Mouse (Mus musculus) thymus, adult 2 months (tissue): Measurements from ENCODE around the gene Cdr2. TPM values are rescaled to one million over a fixed set of nuclear protein-coding genes. Genes with fewer than 3 reads are reported as not detected.
"Not testable (repeated sequence)": the region's sequence is repeated elsewhere in the genome, so short reads cannot be mapped to it uniquely, and the experiment has no call there.

Experiments used
- DNase-seq: peaks from one replicate; pipeline ENCODE4 v3.0.0; 2021
- H3K27ac ChIP-seq: fragments of 200-500 bp; 2 replicates; pipeline ENCODE4 v1.5.1; 2012; ENCODE audit warnings: low read length, control low read depth; ENCODE audit not compliant: control insufficient read depth, insufficient read depth
- H3K27me3 ChIP-seq: fragments of 200-500 bp; 2 replicates; pipeline ENCODE4 v1.6.1; 2012; ENCODE audit warnings: mild to moderate bottlenecking, low read length, moderate library complexity, mixed read lengths; ENCODE audit not compliant: control insufficient read depth, insufficient read depth
- H3K36me3 ChIP-seq: fragments of 200-500 bp; 2 replicates; pipeline ENCODE4 v1.6.1; 2012; ENCODE audit warnings: mild to moderate bottlenecking, low read length, moderate library complexity; ENCODE audit not compliant: control insufficient read depth, insufficient read depth
- H3K4me1 ChIP-seq: fragments of 200-500 bp; replicated peaks from 2 replicates; pipeline ENCODE4 v1.6.1; 2012; ENCODE audit warnings: low read length; ENCODE audit not compliant: control insufficient read depth, insufficient read depth
- H3K4me3 ChIP-seq: fragments of 200-500 bp; 2 replicates; pipeline ENCODE4 v1.5.1; 2012; ENCODE audit warnings: mild to moderate bottlenecking, low read length, control low read depth, moderate library complexity; ENCODE audit not compliant: control insufficient read depth, insufficient read depth
- CTCF ChIP-seq: fragments of 200-500 bp; IDR thresholded peaks from 2 replicates; pipeline ENCODE4 v1.5.1; 2012; ENCODE audit warnings: mild to moderate bottlenecking, control low read depth, low read length, moderate library complexity, borderline replicate concordance; ENCODE audit not compliant: control insufficient read depth, poor library complexity, insufficient read depth; ENCODE audit errors: extremely low read depth
- POLR2A ChIP-seq: fragments of 200-500 bp; IDR thresholded peaks from 2 replicates; pipeline ENCODE4 v1.6.1; 2012; ENCODE audit warnings: mild to moderate bottlenecking, low read length, control low read depth, moderate library complexity; ENCODE audit not compliant: control insufficient read depth, poor library complexity, insufficient read depth; ENCODE audit errors: extremely low read depth
- WGBS: fragments of 180-500 bp; shearing (Covaris S2); methylation state at CpG from one replicate; pipeline ENCODE4 v1.1.7; 2018; 5-methylcytosine and 5-hydroxymethylcytosine counted together
- polyA plus RNA-seq: library from polyadenylated mRNA; depleted of rRNA; stranded (reverse); fragments of >200 nt; gene quantifications from 2 replicates; pipeline ENCODE4 v1.2.3, GENCODE M21; 2012

Cdr2 gene
- polyA plus RNA-seq, 1 experiment = 6.0 TPM

DNA sequence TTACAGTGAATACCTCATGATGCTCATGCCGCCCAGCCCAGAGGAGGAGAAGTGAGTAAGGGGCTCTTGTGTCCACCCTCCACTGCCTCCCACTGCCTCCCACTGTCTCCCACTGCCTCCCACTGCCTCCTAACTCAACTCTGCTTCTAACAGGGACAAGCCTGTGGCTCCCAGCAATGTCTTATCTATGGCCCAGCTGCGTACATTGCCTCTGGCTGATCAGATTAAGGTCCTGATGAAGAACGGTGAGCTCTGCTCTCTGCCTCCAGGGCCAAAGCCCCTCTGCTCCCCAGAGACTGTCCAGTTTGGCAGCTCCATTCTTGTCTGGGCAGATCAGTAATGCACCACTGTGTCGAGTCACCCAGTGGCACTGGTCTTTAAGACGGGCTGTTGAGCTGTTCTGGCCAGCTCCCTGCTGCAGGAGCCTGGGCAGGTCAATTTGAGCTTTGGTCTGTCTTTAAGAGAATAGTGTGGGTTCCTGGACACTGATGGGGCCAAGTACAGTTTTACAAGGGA is 48.4 kb downstream of the Cdr2 start:
- 94% methylated on average over 5 of the region's 5 CpGs for WGBS
- Histone ChIP-seq H3K36me3 (peaks cover 13% of the 10 kb centered on the region), H3K4me1 (no peaks in the 10 kb centered on the region), H3K27ac (no peak overlapping the region), H3K27me3 (no peaks in the 10 kb centered on the region), H3K4me3 (no peak overlapping the region)
- no peak for DNase-seq
- no peak for TF ChIP-seq POLR2A
- TF ChIP-seq CTCF = no peak

DNA sequence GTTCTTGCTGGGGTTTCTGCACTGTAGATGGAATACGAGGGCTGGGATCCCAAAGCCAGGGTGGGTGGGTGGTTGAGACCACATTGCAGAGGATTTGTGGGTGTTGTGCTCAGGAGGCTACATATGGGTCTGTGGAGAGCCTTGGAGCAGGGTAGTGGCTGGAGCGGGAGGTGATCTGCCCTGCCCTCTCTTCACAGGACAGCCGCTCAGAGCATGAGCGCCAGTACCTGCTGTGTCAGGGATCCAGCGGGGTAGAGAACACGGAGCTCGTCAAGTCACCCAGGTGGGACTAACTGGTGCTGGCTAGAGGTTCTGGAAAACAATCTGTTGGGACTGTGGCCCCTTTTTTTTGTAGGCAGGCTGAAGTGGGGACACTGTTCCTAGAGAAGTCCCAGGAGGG is 49.0 kb downstream of the Cdr2 start:
- Histone ChIP-seq H3K4me1 (no peaks in the 10 kb centered on the region), H3K27ac (no peak overlapping the region), H3K27me3 (no peaks in the 10 kb centered on the region), H3K4me3 (no peak overlapping the region), H3K36me3 (peaks cover 13% of the 10 kb centered on the region)
- WGBS = 97% methylated on average over 7 of the region's 7 CpGs
- TF ChIP-seq POLR2A = no peak
- no peak for TF ChIP-seq CTCF
- DNase-seq = no peak

DNA sequence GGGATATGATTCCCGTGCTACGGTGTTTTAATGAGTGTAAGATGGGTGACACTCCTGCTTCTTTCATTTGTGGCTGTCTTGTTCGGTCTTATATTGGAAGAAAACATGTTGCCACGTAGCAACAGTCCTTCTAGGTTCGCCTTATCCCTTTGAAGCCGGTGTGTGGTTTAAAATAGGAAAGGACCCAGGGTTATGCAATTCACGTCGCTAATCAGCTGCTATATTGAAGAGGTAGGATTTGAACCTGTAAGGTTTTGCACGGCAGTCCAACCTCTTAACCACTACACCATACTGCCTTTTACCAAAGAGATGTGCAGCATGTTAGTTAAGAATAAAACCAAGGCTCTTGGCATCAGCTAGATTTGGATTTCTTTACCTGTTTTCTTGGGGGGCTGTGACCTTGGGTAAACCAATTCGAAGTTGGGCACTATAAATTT is 63.6 kb downstream of the Cdr2 start:
- no peaks in the 10 kb centered on the region for H3K27me3 ChIP-seq
- peak overlapping the region; percentile 88 for H3K4me3 ChIP-seq
- H3K27ac ChIP-seq = peak overlapping the region; percentile 27; the same call in 1 of the 2 replicates
- WGBS = 1% methylated on average over 10 of the region's 10 CpGs
- no peak for TF ChIP-seq CTCF
- no peak for TF ChIP-seq POLR2A
- H3K4me1 ChIP-seq = no peaks in the 10 kb centered on the region; the same call in 1 of the 2 replicates
- DNase-seq = peak; percentile 83
- H3K36me3 ChIP-seq = no peaks in the 10 kb centered on the region

DNA sequence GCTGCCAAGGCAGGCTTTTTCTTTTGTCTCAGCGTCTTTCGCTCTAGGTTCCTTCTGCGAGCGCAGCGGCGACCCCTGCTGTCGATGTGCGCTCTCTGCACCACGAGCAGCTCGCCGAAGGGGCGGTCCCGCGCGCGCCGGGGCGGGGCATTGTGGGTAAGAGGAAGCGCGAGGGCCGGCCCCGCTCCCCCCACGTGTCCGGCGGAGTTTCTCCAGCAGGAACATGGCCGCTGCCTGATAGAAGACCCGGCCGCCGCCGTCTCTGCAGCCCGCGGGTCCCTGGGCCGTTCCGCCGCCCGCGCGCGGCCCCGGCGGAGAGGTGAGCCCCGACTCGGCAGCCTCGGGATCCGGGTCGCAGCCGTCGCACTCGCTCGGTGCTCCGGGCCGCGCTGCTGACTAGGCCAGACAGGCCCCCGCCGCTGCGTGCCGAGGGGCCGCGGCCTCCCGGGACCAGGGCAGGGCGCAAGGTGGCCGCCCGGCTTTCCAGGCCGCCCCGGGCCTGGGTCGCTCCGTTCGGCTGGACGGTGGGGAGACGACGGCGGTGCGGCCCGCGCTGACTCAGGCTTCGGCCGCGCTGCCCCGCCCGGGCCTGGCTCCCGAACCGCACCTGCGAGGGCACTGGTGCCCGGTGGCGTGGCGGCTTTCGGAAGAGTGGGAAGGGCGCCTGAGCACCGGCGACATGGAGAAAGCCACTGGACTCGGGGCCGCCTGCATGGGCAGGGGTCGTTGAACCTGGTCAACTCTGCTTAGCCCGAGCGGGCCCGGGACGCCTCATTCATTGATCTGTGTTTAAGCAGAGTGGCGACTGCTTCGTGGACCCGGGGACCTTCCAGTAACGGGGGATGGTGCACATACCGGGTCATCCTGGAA is 64.3 kb downstream of the Cdr2 start, which contains the start of gene Polr3e:
Polr3e (plus strand) TSS at position 153 of the 870 bp plus-strand sequence.
- TF ChIP-seq POLR2A (no peak), CTCF (peak; percentile 96)
- H3K4me1 ChIP-seq = no peaks in the 10 kb centered on the region; the same call in 1 of the 2 replicates
- WGBS = under 1% methylated on average over 102 of the region's 102 CpGs
- DNase-seq = peak; percentile 99
- peak within 1 kb of the TSS; percentile 88 for H3K4me3 ChIP-seq
- H3K27me3 ChIP-seq = no peaks in the 10 kb centered on the region
- H3K27ac ChIP-seq = peak within 1 kb of the TSS; percentile 27; the same call in 1 of the 2 replicates
- H3K36me3 ChIP-seq = no peaks in the 10 kb centered on the region

DNA sequence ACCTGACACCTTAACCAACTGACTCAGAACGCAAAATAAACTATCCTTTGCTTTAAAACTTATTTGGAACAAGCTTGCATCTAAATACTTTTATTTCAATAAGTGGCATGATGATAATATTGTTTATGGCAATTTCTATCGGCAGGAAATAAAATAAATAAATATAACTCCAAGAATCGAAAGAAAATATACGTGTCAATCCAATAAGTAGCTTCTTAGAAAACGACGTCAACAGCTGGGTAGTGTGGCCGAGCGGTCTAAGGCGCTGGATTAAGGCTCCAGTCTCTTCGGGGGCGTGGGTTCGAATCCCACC is 64.9 kb downstream of the Cdr2 start:
- no peaks in the 10 kb centered on the region; the same call in 1 of the 2 replicates for H3K4me1 ChIP-seq
- no peaks in the 10 kb centered on the region for H3K27me3 ChIP-seq
- no peak for DNase-seq
- TF ChIP-seq POLR2A = no peak
- TF ChIP-seq CTCF = no peak
- 3% methylated on average over 12 of the region's 12 CpGs for WGBS
- H3K36me3 ChIP-seq = no peaks in the 10 kb centered on the region
- no peak overlapping the region; the same call in 1 of the 2 replicates for H3K4me3 ChIP-seq
- H3K27ac ChIP-seq = no peak overlapping the region

DNA sequence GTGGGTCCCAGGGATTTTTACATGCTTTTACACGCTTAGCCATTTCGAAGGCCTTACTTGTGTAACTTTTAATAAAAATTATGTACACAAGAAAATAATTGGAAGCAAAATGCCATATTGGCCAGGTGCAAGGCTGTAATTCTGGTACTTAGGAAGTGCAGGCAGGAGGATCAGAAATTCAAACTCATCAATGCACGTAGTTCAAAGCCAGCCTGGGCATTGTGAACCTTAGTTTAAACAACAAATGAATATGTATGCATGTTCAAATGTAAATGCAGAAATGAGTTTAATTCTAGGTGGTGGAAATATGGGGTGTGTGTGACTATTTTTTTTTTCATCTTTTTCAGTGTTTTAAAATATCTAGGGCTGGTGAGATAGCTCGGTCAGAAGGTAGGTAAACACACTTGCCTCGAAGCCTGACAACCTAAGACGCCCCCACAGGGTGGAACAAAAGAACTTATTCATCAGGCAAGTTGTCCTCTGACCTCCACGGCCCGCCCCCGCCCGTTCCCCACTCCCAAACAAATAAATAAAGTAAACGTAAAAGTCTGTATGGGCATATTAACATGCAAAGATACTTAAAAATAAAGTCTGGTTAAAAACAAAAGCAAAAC is 65.7 kb downstream of the Cdr2 start:
- H3K27me3 ChIP-seq = no peaks in the 10 kb centered on the region
- H3K4me1 ChIP-seq = no peaks in the 10 kb centered on the region; the same call in 1 of the 2 replicates
- H3K27ac ChIP-seq = no peak overlapping the region
- no peaks in the 10 kb centered on the region for H3K36me3 ChIP-seq
- peak; percentile 9 for DNase-seq
- H3K4me3 ChIP-seq = no peak overlapping the region
- WGBS = 74% methylated on average over 11 of the region's 11 CpGs
- no peak for TF ChIP-seq CTCF
- no peak for TF ChIP-seq POLR2A

GRCm38 (mm10) chr7:120913332-120913731 is 68.8 kb downstream of the Cdr2 start:
- 39% methylated on average over 1 of the region's 1 CpGs for WGBS
- peak; percentile 18 for DNase-seq

DNA sequence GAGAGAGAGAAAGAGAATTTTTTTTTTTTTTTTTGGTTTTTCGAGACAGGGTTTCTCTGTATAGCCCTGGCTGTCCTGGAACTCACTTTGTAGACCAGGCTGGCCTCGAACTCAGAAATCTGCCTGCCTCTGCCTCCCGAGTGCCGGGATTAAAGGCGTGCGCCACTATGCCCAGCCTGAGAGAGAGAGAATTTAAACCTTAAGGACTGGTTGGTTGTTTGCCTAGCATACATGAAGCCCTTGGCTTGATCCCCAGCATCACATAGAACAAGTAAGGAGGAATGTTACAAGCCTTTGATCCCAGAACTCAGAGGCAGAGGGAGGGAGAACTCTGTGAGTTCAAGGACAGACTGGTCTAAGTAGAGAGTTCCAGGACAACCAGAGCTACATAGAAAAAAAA is 70.8 kb downstream of the Cdr2 start:
- H3K4me1 ChIP-seq, H3K27me3 ChIP-seq, H3K4me3 ChIP-seq, DNase-seq, H3K36me3 ChIP-seq, H3K27ac ChIP-seq: not testable (repeated sequence)
- 89% methylated on average over 6 of the region's 6 CpGs for WGBS

More at GRCm38 (mm10) chr7:120913332-120913731, 68.8 kb downstream of the Cdr2 start:
- no peaks in the 10 kb centered on the region for H3K4me1 ChIP-seq
- TF ChIP-seq POLR2A (no peak), CTCF (no peak)
- H3K27me3 ChIP-seq = no peaks in the 10 kb centered on the region
- no peak overlapping the region for H3K4me3 ChIP-seq
- H3K36me3 ChIP-seq = no peaks in the 10 kb centered on the region
- no peak overlapping the region for H3K27ac ChIP-seq

- DNase-seq, H3K27me3 ChIP-seq, H3K36me3 ChIP-seq, H3K4me3 ChIP-seq, H3K27ac ChIP-seq, H3K4me1 ChIP-seq: not testable (repeated sequence)
- 81% methylated on average over 3 of the region's 3 CpGs for WGBS
Observed at GRCm38 (mm10) chr7:120910172-120910571, 71.9 kb downstream of the Cdr2 start.
